Mouse (Mus musculus): ENCODE data around the gene Hoxd9. TPM values are rescaled to one million over a fixed set of nuclear protein-coding genes. Genes with fewer than 3 reads are reported as not detected.

Hoxd9 gene
- polyA plus RNA-seq, 1 experiment = not detected

GRCm38 (mm10) chr2:74695383-74695782 lies 2.1 kb upstream of the Hoxd9 start:
- no peak overlapping the region for H3K4me3 ChIP-seq (ENCODE audit: insufficient read depth, low read length)
- H3K27ac ChIP-seq (ENCODE audit: insufficient read depth, low read length) = no peak overlapping the region
- no peaks in the 10 kb centered on the region for H3K4me1 ChIP-seq (ENCODE audit: control insufficient read depth, insufficient read depth, low read length)
- no peak for TF ChIP-seq POLR2A (IDR thresholded peaks at IDR 0.05; ENCODE audit: extremely low read depth, insufficient read depth, low read length)
- no peak for TF ChIP-seq CTCF (IDR thresholded peaks at IDR 0.05; ENCODE audit: extremely low read depth, insufficient read depth, low read length)

DNA sequence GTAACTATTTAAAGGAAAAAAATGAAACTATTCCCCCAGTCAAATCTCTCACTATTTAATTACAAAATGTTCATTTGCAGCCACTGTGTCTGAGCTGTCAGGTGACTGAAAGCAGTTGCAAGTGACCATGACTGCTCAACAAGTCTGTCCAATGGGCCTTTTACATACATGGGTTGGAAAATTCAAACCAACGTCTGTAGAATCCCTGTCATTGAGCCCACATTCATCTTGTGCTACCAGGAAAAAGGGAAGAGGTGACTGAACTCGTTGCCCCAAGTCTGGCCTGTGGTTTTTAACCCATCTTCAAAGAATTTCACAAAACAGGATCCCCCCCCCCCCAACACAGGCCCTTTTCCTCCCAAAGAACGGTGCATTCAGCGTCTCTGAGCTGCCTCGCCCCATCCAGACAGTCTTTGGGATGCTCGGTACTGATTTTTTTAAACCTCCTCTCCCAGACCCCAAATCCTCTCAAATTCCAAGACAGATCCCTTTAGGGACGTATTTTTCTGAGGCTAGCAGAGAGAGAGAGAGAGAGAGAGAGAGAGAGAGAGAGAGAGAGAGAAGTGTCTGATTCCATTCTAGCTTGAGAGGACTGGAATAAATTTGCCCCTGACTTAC lies 1.6 kb upstream of the Hoxd9 start:
- H3K27ac ChIP-seq (ENCODE audit: insufficient read depth, low read length) = no peak overlapping the region
- no peaks in the 10 kb centered on the region for H3K4me1 ChIP-seq (ENCODE audit: control insufficient read depth, insufficient read depth, low read length)
- H3K4me3 ChIP-seq (ENCODE audit: insufficient read depth, low read length) = no peak overlapping the region
- no peak for TF ChIP-seq CTCF (IDR thresholded peaks at IDR 0.05; ENCODE audit: extremely low read depth, insufficient read depth, low read length)
- TF ChIP-seq POLR2A (IDR thresholded peaks at IDR 0.05; ENCODE audit: extremely low read depth, insufficient read depth, low read length) = no peak

- TF ChIP-seq POLR2A (IDR thresholded peaks at IDR 0.05; ENCODE audit: extremely low read depth, insufficient read depth, low read length) (no peak), CTCF (IDR thresholded peaks at IDR 0.05; ENCODE audit: extremely low read depth, insufficient read depth, low read length) (no peak)
- H3K27ac ChIP-seq (ENCODE audit: insufficient read depth, low read length) = no peak overlapping the region
- no peaks in the 10 kb centered on the region for H3K4me1 ChIP-seq (ENCODE audit: control insufficient read depth, insufficient read depth, low read length)
- H3K4me3 ChIP-seq (ENCODE audit: insufficient read depth, low read length) = no peak overlapping the region
Observed at GRCm38 (mm10) chr2:74696442-74697335, 838 bp upstream of the Hoxd9 start.

GRCm38 (mm10) chr2:74698201-74699052 lies 900 bp downstream of the Hoxd9 start:
- no peak for TF ChIP-seq CTCF (IDR thresholded peaks at IDR 0.05; ENCODE audit: extremely low read depth, insufficient read depth, low read length)
- TF ChIP-seq POLR2A (IDR thresholded peaks at IDR 0.05; ENCODE audit: extremely low read depth, insufficient read depth, low read length) = no peak
- Histone ChIP-seq H3K27ac (ENCODE audit: insufficient read depth, low read length) (no peak overlapping the region), H3K4me1 (ENCODE audit: control insufficient read depth, insufficient read depth, low read length) (no peaks in the 10 kb centered on the region), H3K4me3 (ENCODE audit: insufficient read depth, low read length) (no peak overlapping the region)

GRCm38 (mm10) chr2:74699053-74699430 lies 1.5 kb downstream of the Hoxd9 start:
- Histone ChIP-seq H3K4me3 (ENCODE audit: insufficient read depth, low read length) (no peak overlapping the region), H3K27ac (ENCODE audit: insufficient read depth, low read length) (no peak overlapping the region), H3K4me1 (ENCODE audit: control insufficient read depth, insufficient read depth, low read length) (no peaks in the 10 kb centered on the region)
- TF ChIP-seq CTCF (IDR thresholded peaks at IDR 0.05; ENCODE audit: extremely low read depth, insufficient read depth, low read length) = no peak
- TF ChIP-seq POLR2A (IDR thresholded peaks at IDR 0.05; ENCODE audit: extremely low read depth, insufficient read depth, low read length) = no peak

DNA sequence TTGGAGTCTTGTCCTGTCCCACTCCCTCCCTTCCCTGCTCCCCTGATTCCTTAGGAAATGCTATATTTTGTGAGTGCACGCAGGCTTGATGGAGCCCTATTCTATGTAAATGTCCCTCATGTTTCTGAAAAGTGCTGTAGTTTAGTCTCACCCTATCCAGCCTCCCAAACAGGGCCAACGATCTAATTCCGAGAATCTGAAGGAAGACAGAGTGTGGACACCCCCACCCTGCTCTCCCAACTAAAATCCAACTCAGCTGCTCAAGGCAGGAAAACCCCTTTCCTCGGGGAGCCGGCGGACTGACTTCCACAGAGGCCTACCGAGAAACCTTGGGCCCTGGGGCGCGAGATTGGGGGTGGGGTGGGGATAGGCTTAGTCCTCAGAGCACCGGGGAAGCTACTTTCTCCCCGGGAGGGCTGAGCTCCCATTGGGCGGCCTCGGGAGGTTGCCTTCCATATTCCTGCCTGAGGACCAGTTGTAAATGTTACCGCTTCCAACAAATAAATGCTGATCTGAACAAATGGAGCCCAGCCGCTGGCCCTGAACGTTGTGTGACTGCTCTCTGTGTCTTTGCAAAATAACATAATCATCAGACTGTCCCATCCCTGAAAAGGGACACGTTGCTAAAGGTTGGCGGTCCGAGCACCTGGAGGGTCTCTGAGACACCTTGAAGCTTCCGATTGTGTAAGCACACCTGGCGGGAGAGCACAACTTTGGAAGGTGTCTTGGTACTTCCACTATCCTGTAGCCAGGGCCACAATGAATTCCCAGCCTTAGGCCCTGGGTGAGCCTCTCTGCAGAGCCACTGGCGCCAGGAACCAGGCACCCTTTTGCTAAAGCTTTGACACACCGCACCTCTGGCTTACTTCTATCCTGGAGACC lies 2.4 kb downstream of the Hoxd9 start:
- Histone ChIP-seq H3K4me3 (ENCODE audit: insufficient read depth, low read length) (no peak overlapping the region), H3K4me1 (ENCODE audit: control insufficient read depth, insufficient read depth, low read length) (no peaks in the 10 kb centered on the region), H3K27ac (ENCODE audit: insufficient read depth, low read length) (no peak overlapping the region)
- TF ChIP-seq CTCF (IDR thresholded peaks at IDR 0.05; ENCODE audit: extremely low read depth, insufficient read depth, low read length) (no peak), POLR2A (IDR thresholded peaks at IDR 0.05; ENCODE audit: extremely low read depth, insufficient read depth, low read length) (no peak)

DNA sequence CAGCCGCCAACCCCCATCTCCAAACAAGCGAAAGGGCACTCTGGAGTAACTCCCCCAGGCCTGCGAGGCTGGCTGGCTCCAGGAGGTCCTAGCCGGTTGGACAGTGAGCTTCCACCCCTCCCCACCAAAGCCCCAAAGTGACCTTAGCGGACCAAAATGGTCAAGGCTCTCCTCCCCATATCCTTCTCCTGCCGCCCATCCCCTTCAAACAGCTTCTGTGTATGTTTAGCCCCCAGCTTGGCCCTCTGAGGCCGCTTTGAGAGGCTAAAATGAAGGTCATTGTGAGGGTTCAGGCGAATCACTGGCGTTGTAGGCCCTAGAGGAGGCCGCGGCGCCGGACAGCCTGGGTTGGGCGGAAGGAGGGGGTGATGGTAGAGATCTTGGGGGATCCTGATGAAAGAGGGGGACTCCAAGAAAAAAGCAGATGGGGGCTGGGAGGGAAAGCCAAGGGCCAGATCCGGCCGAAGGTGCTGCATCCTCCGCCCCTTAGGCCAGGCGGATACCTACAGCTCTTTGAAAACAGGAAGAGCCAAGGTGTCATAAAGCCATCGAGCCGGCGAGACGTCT lies 3.1 kb downstream of the Hoxd9 start:
- H3K27ac ChIP-seq (ENCODE audit: insufficient read depth, low read length) = no peak overlapping the region
- no peak for TF ChIP-seq CTCF (IDR thresholded peaks at IDR 0.05; ENCODE audit: extremely low read depth, insufficient read depth, low read length)
- TF ChIP-seq POLR2A (IDR thresholded peaks at IDR 0.05; ENCODE audit: extremely low read depth, insufficient read depth, low read length) = no peak
- no peaks in the 10 kb centered on the region for H3K4me1 ChIP-seq (ENCODE audit: control insufficient read depth, insufficient read depth, low read length)
- no peak overlapping the region for H3K4me3 ChIP-seq (ENCODE audit: insufficient read depth, low read length)

- Histone ChIP-seq H3K4me1 (ENCODE audit: control insufficient read depth, insufficient read depth, low read length) (no peaks in the 10 kb centered on the region), H3K4me3 (ENCODE audit: insufficient read depth, low read length) (no peak overlapping the region), H3K27ac (ENCODE audit: insufficient read depth, low read length) (no peak overlapping the region)
- no peak for TF ChIP-seq POLR2A (IDR thresholded peaks at IDR 0.05; ENCODE audit: extremely low read depth, insufficient read depth, low read length)
- peak; percentile 84 for TF ChIP-seq CTCF (IDR thresholded peaks at IDR 0.05; ENCODE audit: extremely low read depth, insufficient read depth, low read length)
Observed at GRCm38 (mm10) chr2:74701949-74702819, 4.7 kb downstream of the Hoxd9 start.

All from cortical plate, adult 2 months (tissue).